Mouse (Mus musculus) myocyte (in vitro differentiated cells): ENCODE results near the gene Slc38a2.

ENCODE experiments used
- CEBPB ChIP-seq: IDR thresholded peaks from 2 replicates; pipeline ENCODE4 v1.6.1; 2011; ENCODE audit warnings: mild to moderate bottlenecking, moderate library complexity; ENCODE audit not compliant: poor library complexity, insufficient read depth, severe bottlenecking
- E2F4 ChIP-seq: IDR thresholded peaks from one replicate; pipeline ENCODE4 v1.6.1; 2011; ENCODE audit warnings: mild to moderate bottlenecking, control low read depth, moderate library complexity; ENCODE audit not compliant: insufficient read depth
- MAX ChIP-seq: IDR thresholded peaks from one replicate; pipeline ENCODE4 v1.6.1; 2011; ENCODE audit warnings: low read depth, mild to moderate bottlenecking, control low read depth
- MYOD1 ChIP-seq, 3 experiments: IDR thresholded peaks; one replicate each; pipeline ENCODE4 v1.6.1; 2011; ENCODE audit warnings: control low read depth in 2 of 3, low read depth in 2 of 3, mild to moderate bottlenecking in 2 of 3, moderate library complexity in 1 of 3; ENCODE audit not compliant: insufficient read length in 2 of 3, control insufficient read depth in 1 of 3
- MYOG ChIP-seq, 3 experiments: IDR thresholded peaks; one replicate each; pipeline ENCODE4 v1.6.1; 2011; ENCODE audit warnings: control low read depth in 2 of 3, low read depth in 2 of 3, mild to moderate bottlenecking in 2 of 3; ENCODE audit not compliant: insufficient read length in 2 of 3, control insufficient read depth in 1 of 3, insufficient read depth in 1 of 3
- POLR2A ChIP-seq: IDR thresholded peaks from one replicate; pipeline ENCODE4 v1.6.1; 2011; ENCODE audit warnings: low read depth, mild to moderate bottlenecking, control low read depth, moderate library complexity; ENCODE audit not compliant: insufficient read length
- POLR2AphosphoS2 ChIP-seq: IDR thresholded peaks from one replicate; pipeline ENCODE4 v1.6.1; 2011; ENCODE audit warnings: low read depth, control low read depth; ENCODE audit not compliant: insufficient read length
- TCF12 ChIP-seq: IDR thresholded peaks from one replicate; pipeline ENCODE4 v1.6.1; 2011; ENCODE audit warnings: mild to moderate bottlenecking, control low read depth; ENCODE audit not compliant: poor library complexity, insufficient read depth, severe bottlenecking
- USF1 ChIP-seq: IDR thresholded peaks from one replicate; pipeline ENCODE4 v1.6.1; 2011; ENCODE audit warnings: low read depth, mild to moderate bottlenecking, control low read depth, moderate library complexity

DNA sequence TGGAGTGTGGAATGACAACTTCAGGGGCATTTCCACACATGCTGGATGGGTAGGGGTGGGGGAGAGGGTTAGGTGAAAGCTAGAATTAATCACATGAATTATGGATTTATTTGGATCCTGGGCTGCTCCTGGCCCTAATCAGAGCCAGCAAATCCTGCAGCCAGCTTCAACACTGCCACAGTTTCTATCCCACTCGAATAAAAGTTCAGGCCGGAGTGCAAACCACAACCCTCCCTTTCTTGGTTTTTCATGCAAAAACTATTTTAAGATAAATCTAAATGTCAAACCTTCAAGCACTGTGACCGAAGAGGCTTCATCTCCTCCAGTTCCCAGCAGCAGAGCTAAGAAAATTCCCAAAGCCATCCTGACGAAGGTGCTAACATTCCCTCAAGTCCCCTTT lies 28.8 kb upstream of the Slc38a2 start:
- TF ChIP-seq USF1 (no peak), TCF12 (no peak), MAX (no peak), CEBPB (no peak), POLR2A (no peak), POLR2AphosphoS2 (no peak), MYOG (IDR thresholded peaks at IDR 0.05; ENCODE audit: control insufficient read depth in 1 of 3, insufficient read depth in 1 of 3, insufficient read length in 2 of 3, low read depth in 2 of 3) (no peak), E2F4 (no peak), MYOD1 (IDR thresholded peaks at IDR 0.05; ENCODE audit: control insufficient read depth in 1 of 3, insufficient read length in 2 of 3, low read depth in 2 of 3) (no peak)
